Mouse (Mus musculus) urinary bladder, postnatal 36 days (tissue): ENCODE measurements around the gene Fibcd1.

Experiments
- DNase-seq, 2 experiments: peaks; one replicate each; pipeline ENCODE4 v3.0.0; 2022; ENCODE audit warnings: low spot score in 2 of 2, mixed read lengths in 1 of 2

Gene Fibcd1

GRCm38 (mm10) chr2:31845896-31846691 lies at the start of gene Fibcd1:
Gene Fibcd1, minus strand, starts transcription at chr2:31846005.
- DNase-seq: no peak

GRCm38 (mm10) chr2:31894221-31894870 lies 48.5 kb upstream of the Fibcd1 start:
- no peak for DNase-seq

GRCm38 (mm10) chr2:31893110-31893669 lies 47.4 kb upstream of the Fibcd1 start:
- DNase-seq: no peak

- DNase-seq: no peak
Measured at GRCm38 (mm10) chr2:31891219-31891618, 45.4 kb upstream of the Fibcd1 start.

GRCm38 (mm10) chr2:31888871-31889270 lies 43.1 kb upstream of the Fibcd1 start:
- DNase-seq: no peak

GRCm38 (mm10) chr2:31887030-31887429 lies 41.2 kb upstream of the Fibcd1 start, which contains the start of gene Lamc3:
Gene Lamc3, plus strand, starts transcription at chr2:31887291.
- peak; percentile 18 to 24 for DNase-seq

GRCm38 (mm10) chr2:31884806-31885205 lies 39.0 kb upstream of the Fibcd1 start:
- DNase-seq: no peak

GRCm38 (mm10) chr2:31883061-31883460 lies 37.3 kb upstream of the Fibcd1 start:
- no peak for DNase-seq

- DNase-seq: no peak
Measured at GRCm38 (mm10) chr2:31880868-31881267, 35.1 kb upstream of the Fibcd1 start.

- DNase-seq: no peak
Measured at GRCm38 (mm10) chr2:31878610-31879009, 32.8 kb upstream of the Fibcd1 start.

GRCm38 (mm10) chr2:31876446-31876845 lies 30.6 kb upstream of the Fibcd1 start:
- DNase-seq: no peak

- no peak for DNase-seq
Measured at GRCm38 (mm10) chr2:31874290-31874855, 28.6 kb upstream of the Fibcd1 start.

GRCm38 (mm10) chr2:31870683-31871082 lies 24.9 kb upstream of the Fibcd1 start:
- no peak for DNase-seq

- DNase-seq: no peak
Measured at GRCm38 (mm10) chr2:31869692-31870091, 23.9 kb upstream of the Fibcd1 start.

GRCm38 (mm10) chr2:31868538-31869164 lies 22.8 kb upstream of the Fibcd1 start:
- no peak for DNase-seq

- no peak for DNase-seq
Measured at GRCm38 (mm10) chr2:31867773-31868537, 22.1 kb upstream of the Fibcd1 start.

GRCm38 (mm10) chr2:31865794-31866193 lies 20.0 kb upstream of the Fibcd1 start:
- DNase-seq: no peak

- no peak for DNase-seq
Measured at GRCm38 (mm10) chr2:31865322-31865721, 19.5 kb upstream of the Fibcd1 start.

GRCm38 (mm10) chr2:31864891-31865290 lies 19.1 kb upstream of the Fibcd1 start:
- no peak for DNase-seq

GRCm38 (mm10) chr2:31863766-31864165 lies 18.0 kb upstream of the Fibcd1 start:
- DNase-seq: no peak

GRCm38 (mm10) chr2:31862919-31863318 lies 17.1 kb upstream of the Fibcd1 start:
- DNase-seq: no peak
